Mouse (Mus musculus) urinary bladder, postnatal 36 days (tissue): ENCODE measurements at regions not wholly inside any gene's neighbourhood (a gene's known extent, or its start where the extent isn't known, plus 50 kb on each side); places are given as distances from the start of the nearest gene placed in this dataset.

Source experiments
- DNase-seq, 2 experiments: peaks; one replicate each; pipeline ENCODE4 v3.0.0; 2022; ENCODE audit warnings: low spot score in 2 of 2, mixed read lengths in 1 of 2

GRCm38 (mm10) chr12:13669453-13669852 is 400.5 kb downstream of the Nbas start:
- no peak for DNase-seq

- DNase-seq: no peak
These were observed 399.6 kb downstream of the Nbas start for GRCm38 (mm10) chr12:13668485-13669022.

- DNase-seq: no peak
These were observed 370.4 kb downstream of the Nbas start for GRCm38 (mm10) chr12:13639336-13639735.
